ENCODE assay signal across 22 mouse cellular contexts in the genomic region with DNA sequence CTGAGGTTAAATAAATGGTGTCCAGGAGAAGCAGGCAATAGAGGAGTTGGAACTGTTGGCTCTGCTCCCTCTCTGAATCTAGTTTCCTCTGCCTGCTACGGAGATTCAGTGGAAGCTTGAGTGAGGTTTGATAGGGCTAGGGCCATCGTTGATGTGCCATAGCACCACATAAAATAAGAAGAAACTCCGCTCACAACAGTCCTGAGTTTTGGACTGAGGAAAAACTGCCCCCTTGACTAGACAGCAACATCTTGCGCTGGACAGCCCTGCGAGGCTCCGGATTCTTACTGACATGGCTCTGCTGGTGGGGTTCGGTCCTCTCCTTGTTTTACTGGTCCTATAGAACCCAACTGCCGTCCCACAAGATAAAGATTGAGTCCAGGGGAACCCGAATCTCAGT. TPM values are rescaled to one million over a fixed set of nuclear protein-coding genes. Genes with fewer than 3 reads are reported as not detected.
DNase-seq lines count a peak whose midpoint lies in the region; ATAC-seq lines count a peak whose summit lies in the region.
"Had no signal": no experiment of that assay in that cellular context is flagged by ENCODE, and none has a peak within 500 bp of the region (broad histone marks: within the 10 kb centered on the region; RNA-seq: fewer than 3 reads in every experiment).

No protein-coding gene starts in this region.

- H3K27me3 ChIP-seq in heart, embryonic 12.5 days (replicated peaks): peaks cover 93% of the 10 kb centered on the region
- H3K27me3 ChIP-seq in kidney, embryonic 15.5 days: peaks cover 99% of the 10 kb centered on the region
- H3K27me3 ChIP-seq in intestine, embryonic 14.5 days (replicated peaks; ENCODE audit: control insufficient read depth, insufficient read depth, low read length): peaks cover 37% of the 10 kb centered on the region
- peaks cover 98% of the 10 kb centered on the region for H3K27me3 ChIP-seq in limb, embryonic 12.5 days

- H3K36me3 ChIP-seq in heart, embryonic 12.5 days: no peaks in the 10 kb centered on the region
- no peaks in the 10 kb centered on the region for H3K36me3 ChIP-seq in kidney, embryonic 15.5 days
- no peaks in the 10 kb centered on the region for H3K36me3 ChIP-seq in intestine, embryonic 14.5 days (ENCODE audit: control insufficient read depth, insufficient read depth, low read length)
- no peaks in the 10 kb centered on the region for H3K36me3 ChIP-seq in limb, embryonic 12.5 days
- H3K36me3 ChIP-seq: limb, embryonic 15.5 days; liver, embryonic 15.5 days; midbrain, embryonic 13.5 days had no signal

- H3K9me3 ChIP-seq in heart, embryonic 12.5 days (replicated peaks): no peaks in the 10 kb centered on the region
- no peaks in the 10 kb centered on the region for H3K9me3 ChIP-seq in kidney, embryonic 15.5 days (replicated peaks)
- H3K9me3 ChIP-seq in intestine, embryonic 14.5 days (ENCODE audit: control insufficient read depth, low read length): no peaks in the 10 kb centered on the region
- no peaks in the 10 kb centered on the region for H3K9me3 ChIP-seq in limb, embryonic 12.5 days
- H3K9me3 ChIP-seq: forebrain, embryonic 13.5 days; limb, embryonic 15.5 days; liver, embryonic 15.5 days; midbrain, embryonic 13.5 days had no signal

- H3K27ac ChIP-seq in heart, embryonic 12.5 days (ENCODE audit: poor library complexity, severe bottlenecking): peak overlapping the region; percentile 48
- H3K27ac ChIP-seq in kidney, embryonic 15.5 days: no peak overlapping the region
- H3K27ac ChIP-seq in intestine, embryonic 14.5 days (ENCODE audit: low read depth): peak overlapping the region; percentile 84
- H3K27ac ChIP-seq in limb, embryonic 12.5 days: no peak overlapping the region
- H3K27ac ChIP-seq: forebrain, embryonic 13.5 days; hindbrain, embryonic 14.5 days; limb, embryonic 15.5 days; liver, embryonic 15.5 days; macrophage; midbrain, embryonic 13.5 days; stomach, postnatal 0 days had no signal

- H3K4me1 ChIP-seq in heart, embryonic 12.5 days (replicated peaks): peaks cover 46% of the 10 kb centered on the region
- peaks cover 33% of the 10 kb centered on the region for H3K4me1 ChIP-seq in kidney, embryonic 15.5 days
- H3K4me1 ChIP-seq in intestine, embryonic 14.5 days (replicated peaks; ENCODE audit: control insufficient read depth, insufficient read depth, low read length): peaks cover 37% of the 10 kb centered on the region
- peaks cover 57% of the 10 kb centered on the region for H3K4me1 ChIP-seq in limb, embryonic 12.5 days (replicated peaks)
- H3K4me1 ChIP-seq: liver, embryonic 15.5 days had no signal

- intact Hi-C loops in heart, postnatal 10 days (cut with DNase I): no loop called here

- H3K4me2 ChIP-seq in heart, embryonic 12.5 days: peak overlapping the region; percentile 59
- peak overlapping the region; percentile 43; the same call in 1 of the 2 replicates for H3K4me2 ChIP-seq in kidney, embryonic 15.5 days
- peak overlapping the region; percentile 52 for H3K4me2 ChIP-seq in intestine, embryonic 14.5 days (ENCODE audit: low read length)
- H3K4me2 ChIP-seq in limb, embryonic 12.5 days: peak overlapping the region; percentile 49
- H3K4me2 ChIP-seq: forebrain, embryonic 13.5 days; hindbrain, embryonic 14.5 days; liver, embryonic 15.5 days had no signal

- WGBS in heart, embryonic 12.5 days: 18% methylated on average over 9 of the region's 9 CpGs
- 7% methylated on average over 9 of the region's 9 CpGs for WGBS in kidney, embryonic 15.5 days
- 18% methylated on average over 9 of the region's 9 CpGs for WGBS in intestine, embryonic 14.5 days
- 5% methylated on average over 9 of the region's 9 CpGs for WGBS in limb, embryonic 12.5 days

- peak overlapping the region; percentile 26 for H3K4me3 ChIP-seq in heart, embryonic 12.5 days
- H3K4me3 ChIP-seq in kidney, embryonic 15.5 days (replicated peaks): peak overlapping the region; percentile 16; the same call in 1 of the 2 replicates
- no peak overlapping the region for H3K4me3 ChIP-seq in intestine, embryonic 14.5 days (ENCODE audit: low read depth, low read length)
- peak overlapping the region; percentile 8 for H3K4me3 ChIP-seq in limb, embryonic 12.5 days (replicated peaks)
- H3K4me3 ChIP-seq: forebrain, embryonic 13.5 days; liver, embryonic 15.5 days; midbrain, embryonic 13.5 days had no signal

- ATAC-seq in heart, embryonic 12.5 days (ENCODE audit: insufficient number of reproducible peaks, low FRiP score): no peak
- no peak for ATAC-seq in kidney, embryonic 15.5 days (replicated peaks; ENCODE audit: low FRiP score)
- no peak for ATAC-seq in intestine, embryonic 14.5 days (replicated peaks; ENCODE audit: low FRiP score, low TSS enrichment, low read depth)
- ATAC-seq in limb, embryonic 12.5 days (ENCODE audit: insufficient number of reproducible peaks, insufficient read depth, low FRiP score, low TSS enrichment, low read depth): no peak
- ATAC-seq: forebrain, embryonic 13.5 days; midbrain, embryonic 13.5 days had no signal

- DNase-seq in heart, postnatal 10 days: no peak
- DNase-seq in kidney, postnatal 4 days: no peak
- DNase-seq in intestine, embryonic 14.5 days (ENCODE audit: low spot score): peak; percentile 70
- no peak for DNase-seq in adrenal gland, adult 2 months
- DNase-seq: cerebellum, adult 2 months; cerebellum, postnatal 36 days; gastrocnemius, postnatal 10 days; heart, postnatal 14 days; kidney, adult 11 months; kidney, postnatal 14 days had no signal

- H3K9ac ChIP-seq in heart, embryonic 12.5 days: peak overlapping the region; percentile 59
- no peak overlapping the region for H3K9ac ChIP-seq in kidney, embryonic 15.5 days
- H3K9ac ChIP-seq in intestine, embryonic 14.5 days (ENCODE audit: low read length): no peak overlapping the region
- no peak overlapping the region for H3K9ac ChIP-seq in limb, embryonic 12.5 days (replicated peaks)
- H3K9ac ChIP-seq: forebrain, embryonic 13.5 days; hindbrain, embryonic 14.5 days; liver, embryonic 15.5 days; midbrain, embryonic 13.5 days had no signal

RNA-seq across cellular contexts. Expression of a gene that starts 3.8 kb away (rescaled TPM):
- 62.0 and 66.2 TPM in 2 replicates for polyA plus RNA-seq in heart, embryonic 12.5 days (2016; fragmentation: Nextera tagmentation; extraction: Ambion mirVana)
- under 1 TPM in 1 of 2 experiments, not detected in 1; 0.15 TPM for total RNA-seq in heart, postnatal 10 days (2021)
- 0.99 and 5.4 TPM in 2 replicates for polyA plus RNA-seq in kidney, embryonic 15.5 days (2015; fragmentation: Nextera tagmentation; extraction: Ambion mirVana)
- polyA plus RNA-seq in intestine, embryonic 14.5 days (2014; fragmentation: Nextera tagmentation; extraction: Ambion mirVana): 36.6 and 44.4 TPM in 2 replicates
- 1.9 and 2.3 TPM in 2 replicates for polyA plus RNA-seq in limb, embryonic 12.5 days (2016; fragmentation: Nextera tagmentation; extraction: Ambion mirVana)
- 10 to 100 TPM in 1 of 2 experiments, 1 to 10 TPM in 1; 7.7 to 18.8 TPM for total RNA-seq in adrenal gland, adult 2 months (2021)
- polyA plus RNA-seq in adrenal gland, adult 2 months (2012; rRNA removed): 23.8 and 35.6 TPM in 2 replicates
- total RNA-seq: CH12.LX; gastrocnemius, postnatal 10 days; heart, postnatal 14 days; layer of hippocampus, adult 8-10 months had no signal
- polyA plus RNA-seq: cerebellum, adult 2 months; forebrain, embryonic 13.5 days; hindbrain, embryonic 14.5 days; macrophage; midbrain, embryonic 13.5 days had no signal

RNA-seq across cellular contexts. Expression of a gene that starts 35.0 kb away (rescaled TPM):
- polyA plus RNA-seq in heart, embryonic 12.5 days (2016; fragmentation: Nextera tagmentation; extraction: Ambion mirVana): 15.0 and 17.3 TPM in 2 replicates
- total RNA-seq in heart, postnatal 10 days (2021): 10 to 100 TPM; 36.1 to 38.8 TPM
- polyA plus RNA-seq in kidney, embryonic 15.5 days (2015; fragmentation: Nextera tagmentation; extraction: Ambion mirVana): 10.1 and 11.6 TPM in 2 replicates
- 10.1 and 15.0 TPM in 2 replicates for polyA plus RNA-seq in intestine, embryonic 14.5 days (2014; fragmentation: Nextera tagmentation; extraction: Ambion mirVana)
- polyA plus RNA-seq in limb, embryonic 12.5 days (2016; fragmentation: Nextera tagmentation; extraction: Ambion mirVana): 14.4 and 21.1 TPM in 2 replicates
- total RNA-seq in adrenal gland, adult 2 months (2021): 10 to 100 TPM; 55.8 to 55.9 TPM
- 77.8 and 86.8 TPM in 2 replicates for polyA plus RNA-seq in adrenal gland, adult 2 months (2012; rRNA removed)

Comparison
In these comparisons a context has a peak if more than half of its experiments do, and no peak if none do; other contexts are left out.
1. H3K27ac ChIP-seq: peak in heart, embryonic 12.5 days (single experiment) and intestine, embryonic 14.5 days (single experiment); none in kidney, embryonic 15.5 days (single experiment) and limb, embryonic 12.5 days (single experiment).
2. Peak in every context shown above with its lines, with median percentiles within 50 percentile points of each other: H3K4me2 ChIP-seq.